Mouse (Mus musculus) right cerebral cortex, postnatal 10 days (tissue): Measurements from ENCODE around the gene Arhgdib.

Experiments used
- DNase-seq, 2 experiments: peaks; one replicate each; pipeline ENCODE4 v3.0.0; 2021; ENCODE audit warnings: low spot score in 2 of 2

Gene Arhgdib

GRCm38 (mm10) chr6:136920320-136921257 lies 21.1 kb downstream of the Arhgdib start:
- peak; percentile 82 to 86 for DNase-seq

DNA sequence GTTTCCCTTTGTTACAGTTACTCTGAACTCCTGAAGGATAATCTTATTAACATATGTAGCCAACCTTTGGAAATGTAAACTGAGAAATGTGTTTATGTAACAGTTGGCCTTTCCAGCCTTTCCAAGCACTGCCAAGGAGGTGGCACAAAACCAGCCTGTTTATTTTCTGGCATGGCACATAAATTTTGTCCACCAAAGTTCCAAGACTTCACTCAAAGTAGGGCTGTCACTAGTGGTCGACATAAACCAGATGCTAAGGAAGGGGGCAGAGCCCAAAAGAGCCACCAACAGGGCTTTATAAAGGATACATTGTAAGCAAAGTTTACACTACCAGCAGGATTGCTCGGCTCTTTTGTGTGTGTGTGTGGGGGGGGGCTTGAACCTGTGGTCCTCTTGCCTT lies 23.8 kb downstream of the Arhgdib start:
- no peak for DNase-seq

GRCm38 (mm10) chr6:136915721-136916395 lies 25.8 kb downstream of the Arhgdib start:
- no peak for DNase-seq

DNA sequence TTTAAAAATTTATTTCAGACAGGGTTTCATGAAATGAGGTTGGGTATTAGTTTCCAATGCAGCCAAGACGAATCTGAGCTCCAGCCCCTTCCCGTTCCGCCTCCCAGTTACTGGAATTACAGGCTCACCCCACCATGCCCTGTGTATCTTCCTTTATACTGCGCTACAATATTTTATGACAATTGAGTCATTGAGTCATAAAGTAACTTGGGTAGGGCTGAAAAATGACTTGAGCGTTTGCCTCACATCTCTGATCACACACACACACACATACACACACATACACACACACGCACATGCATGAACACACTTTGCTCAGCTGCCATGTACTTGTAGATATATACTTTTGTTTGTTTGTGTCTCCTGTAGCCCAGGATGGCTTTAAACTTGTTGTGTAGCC lies 27.5 kb downstream of the Arhgdib start:
- DNase-seq = no peak

- no peak for DNase-seq
Measured at GRCm38 (mm10) chr6:136913384-136914126, 28.1 kb downstream of the Arhgdib start.

- no peak for DNase-seq
Measured at GRCm38 (mm10) chr6:136912751-136913265, 28.9 kb downstream of the Arhgdib start.

- no peak for DNase-seq
Measured at GRCm38 (mm10) chr6:136910247-136910890, 31.3 kb downstream of the Arhgdib start.

DNA sequence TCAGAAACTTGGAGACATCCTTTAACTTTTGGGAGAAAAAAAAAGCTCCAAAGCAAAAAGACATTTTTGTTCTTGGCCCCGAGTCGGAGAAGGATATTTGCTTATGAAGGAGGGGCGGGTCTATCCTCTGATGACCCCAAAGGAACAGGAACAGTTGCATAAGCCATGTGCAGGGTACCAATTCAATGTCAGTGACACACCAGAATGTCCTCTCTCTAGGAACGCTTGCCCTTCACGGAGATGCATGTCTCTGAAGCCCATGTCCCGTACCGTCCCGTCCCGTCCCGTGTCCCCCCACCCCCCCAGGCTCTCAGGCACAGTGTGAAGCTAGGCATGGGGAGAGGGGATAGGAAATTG lies 34.8 kb downstream of the Arhgdib start:
- no peak for DNase-seq

GRCm38 (mm10) chr6:136906283-136906936 lies 35.3 kb downstream of the Arhgdib start:
- no peak for DNase-seq

DNA sequence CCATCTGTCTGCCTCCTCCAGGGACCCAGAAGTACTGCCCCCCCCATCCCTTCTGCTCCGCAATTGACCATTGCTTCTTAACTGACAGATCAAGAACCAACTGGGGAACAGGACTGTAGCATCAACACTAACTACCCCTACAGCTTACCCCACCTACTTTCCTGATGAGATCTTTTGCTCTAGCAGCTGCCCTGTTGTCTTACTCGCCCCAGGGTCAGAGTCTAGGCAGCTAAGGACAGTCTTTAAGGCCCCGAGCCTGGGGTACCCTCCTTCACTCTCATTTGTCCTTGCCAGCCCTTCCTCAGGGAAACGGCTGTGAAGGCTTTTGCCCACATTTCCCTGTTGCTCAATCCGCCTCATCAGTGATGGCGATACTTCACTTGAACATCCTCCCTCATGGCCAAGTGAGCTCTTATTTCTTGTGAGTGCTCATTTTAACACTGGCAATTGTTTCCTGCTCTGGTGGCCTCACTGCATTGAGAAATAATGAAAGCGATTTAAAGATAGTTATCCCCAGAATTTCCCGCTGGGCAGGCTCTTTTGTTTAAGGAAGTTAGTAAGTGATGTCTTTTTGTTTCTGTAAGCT lies 37.7 kb downstream of the Arhgdib start:
- DNase-seq = no peak

- no peak for DNase-seq
Measured at GRCm38 (mm10) chr6:136902527-136902926, 39.2 kb downstream of the Arhgdib start.

GRCm38 (mm10) chr6:136901010-136901409 lies 40.7 kb downstream of the Arhgdib start:
- no peak for DNase-seq

DNA sequence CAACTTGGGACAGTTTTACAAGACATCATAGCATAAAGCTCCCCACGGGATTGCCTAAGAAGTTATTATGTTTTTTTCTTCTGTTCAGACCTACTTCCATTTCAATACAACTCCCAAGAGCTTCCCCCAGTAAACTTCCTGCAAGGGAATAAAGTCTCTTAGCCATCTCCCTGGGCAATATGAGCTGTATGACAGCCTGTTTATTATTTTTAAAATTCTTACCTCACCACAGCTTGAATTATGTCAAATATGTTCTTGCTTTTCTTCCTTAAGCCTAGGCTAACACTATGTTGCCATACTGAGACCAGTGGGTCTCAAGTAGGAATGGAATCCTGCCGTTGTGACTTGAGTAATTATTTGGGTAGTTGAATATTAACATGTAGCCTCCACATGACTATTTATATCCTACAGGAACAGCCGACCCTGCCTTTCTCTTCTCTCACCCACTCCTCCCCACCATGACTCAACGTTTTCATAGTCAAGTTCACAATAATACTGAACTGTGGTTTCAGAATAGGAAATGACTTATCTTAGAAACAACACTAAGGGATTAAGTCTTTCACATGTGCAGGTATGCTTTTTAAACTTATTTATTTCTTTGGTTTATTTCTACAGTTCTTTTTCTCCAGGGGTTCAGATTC lies 41.2 kb downstream of the Arhgdib start:
- no peak for DNase-seq

GRCm38 (mm10) chr6:136898954-136899353 lies 42.7 kb downstream of the Arhgdib start:
- no peak for DNase-seq

GRCm38 (mm10) chr6:136898222-136898621 lies 43.5 kb downstream of the Arhgdib start:
- no peak for DNase-seq

DNA sequence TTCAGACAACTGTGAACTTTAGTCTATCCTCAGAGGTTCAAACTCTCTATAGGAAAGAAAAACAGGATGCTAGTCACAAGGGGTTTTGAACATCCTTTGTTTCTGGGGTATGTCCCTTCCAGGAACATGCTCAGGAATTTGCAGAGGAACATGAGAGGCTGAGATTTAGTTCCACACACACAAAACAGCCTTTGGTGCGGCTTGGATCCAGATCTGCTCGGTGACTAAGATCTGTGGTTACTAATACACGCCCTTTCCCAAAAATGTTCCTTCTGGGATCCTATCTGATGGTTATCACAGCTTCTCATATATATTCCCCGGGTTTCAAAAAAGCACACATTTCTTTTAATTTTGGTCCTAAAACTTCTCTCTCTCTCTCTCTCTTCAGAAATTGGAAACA lies 43.9 kb downstream of the Arhgdib start:
- no peak for DNase-seq

- no peak for DNase-seq
Measured at GRCm38 (mm10) chr6:136894532-136895339, 47.0 kb downstream of the Arhgdib start.

DNA sequence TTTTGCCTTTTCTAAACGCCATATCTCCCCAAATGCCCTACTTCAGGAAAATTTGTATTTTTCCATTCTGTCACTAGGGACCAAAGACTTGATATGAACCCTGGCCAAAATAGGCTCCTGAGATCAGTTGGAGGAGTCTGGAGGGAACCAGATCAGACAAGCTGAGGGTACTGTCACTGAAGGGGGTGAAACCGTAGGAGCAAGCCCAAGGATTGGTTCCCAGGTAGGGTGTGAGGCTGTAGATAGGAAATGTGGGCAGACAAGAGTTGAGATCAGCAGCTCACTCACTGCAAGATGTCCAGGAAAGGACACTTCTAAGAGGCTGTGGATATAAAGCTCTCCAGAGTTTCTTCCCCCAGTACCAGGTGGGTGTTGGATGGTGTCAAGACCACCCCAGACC lies 49.7 kb downstream of the Arhgdib start:
- DNase-seq = no peak

- no peak for DNase-seq
Measured at GRCm38 (mm10) chr6:136889554-136889953, 52.1 kb downstream of the Arhgdib start.
